Mouse (Mus musculus): ENCODE data around the gene 4933428G20Rik.

DNA sequence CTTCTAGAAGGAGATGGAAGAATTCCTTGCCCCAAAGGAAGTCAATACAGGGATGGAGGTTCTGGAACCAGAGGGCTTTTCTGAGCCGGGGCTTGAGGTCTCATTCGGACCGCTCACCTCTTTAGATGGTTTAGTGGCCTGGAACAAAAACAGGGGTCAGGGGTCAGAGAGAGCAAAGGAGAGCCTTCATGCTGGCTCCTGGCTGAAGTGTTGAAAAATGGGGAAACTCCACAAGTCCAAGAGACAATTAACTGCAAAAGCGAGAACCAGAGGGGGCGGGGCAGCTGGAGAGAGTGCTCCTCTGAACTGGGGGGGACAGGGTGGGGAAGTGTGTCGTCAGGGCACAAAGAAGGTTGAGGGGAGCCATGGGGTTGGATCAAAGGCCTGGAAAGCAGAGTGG is 12.4 kb upstream of the 4933428G20Rik start:
- TF ChIP-seq CTCF (IDR thresholded peaks at IDR 0.05) (no peak), EP300 (IDR thresholded peaks at IDR 0.05) (no peak)

Data from lung, postnatal 0 days (tissue).